Mouse (Mus musculus) bone marrow macrophage, adult 2 months (primary cell): ENCODE results near the gene Btbd2. TPM values are rescaled to one million over a fixed set of nuclear protein-coding genes. Genes with fewer than 3 reads are reported as not detected.
A peak's percentile ranks its signal among the peaks of the same experiment; 100 is the strongest.

Source experiments
- H3K27ac ChIP-seq: 2 replicates; pipeline ENCODE4 v1.5.1; 2012; ENCODE audit warnings: low read depth, low read length; ENCODE audit not compliant: insufficient read depth
- H3K4me1 ChIP-seq: 2 replicates; pipeline ENCODE4 v1.6.1; 2012; ENCODE audit warnings: low read length; ENCODE audit not compliant: control insufficient read depth, insufficient read depth
- H3K4me3 ChIP-seq: 2 replicates; pipeline ENCODE4 v1.5.1; 2012; ENCODE audit warnings: mild to moderate bottlenecking, low read length, moderate library complexity; ENCODE audit not compliant: insufficient read depth
- CTCF ChIP-seq: IDR thresholded peaks from 2 replicates; pipeline ENCODE4 v1.5.1; 2012; ENCODE audit warnings: low read depth, mild to moderate bottlenecking, low read length, moderate library complexity
- POLR2A ChIP-seq: IDR thresholded peaks from 2 replicates; pipeline ENCODE4 v1.6.1; 2012; ENCODE audit warnings: mild to moderate bottlenecking, low read depth, low read length, borderline replicate concordance
- polyA plus RNA-seq: library from polyadenylated mRNA; stranded (reverse); fragments of >200 nt; gene quantifications from 2 replicates; pipeline ENCODE4 v1.2.4, GENCODE M21; 2012; ENCODE audit not compliant: missing spikeins, insufficient read depth, insufficient read length

Btbd2 gene
- polyA plus RNA-seq, 1 experiment, result 22.7 TPM

DNA sequence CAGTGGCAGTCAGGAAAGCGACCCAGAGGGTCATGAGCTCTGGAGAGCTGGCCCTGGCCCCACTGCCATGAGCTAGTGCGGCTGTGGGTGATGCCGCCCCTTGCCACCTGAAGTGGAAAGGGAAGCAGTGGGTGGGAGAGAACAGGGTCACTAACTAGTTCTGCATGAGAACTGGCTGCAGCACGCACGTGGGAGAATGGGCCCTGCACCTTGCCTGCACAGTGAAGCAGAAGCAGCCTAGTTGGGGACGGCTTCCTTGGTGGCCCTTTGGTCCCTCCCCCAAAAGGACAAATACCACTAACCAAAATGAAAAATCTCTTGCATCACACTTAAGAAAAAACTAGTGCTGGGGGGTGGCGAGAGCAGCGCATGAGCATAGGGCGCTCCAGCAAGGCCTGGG lies 41.7 kb upstream of the Btbd2 start:
- H3K27ac ChIP-seq, result no peak overlapping the region
- H3K4me1 ChIP-seq, result peaks cover 57% of the 10 kb centered on the region
- TF ChIP-seq CTCF (no peak), POLR2A (no peak)
- H3K4me3 ChIP-seq, result no peak overlapping the region

DNA sequence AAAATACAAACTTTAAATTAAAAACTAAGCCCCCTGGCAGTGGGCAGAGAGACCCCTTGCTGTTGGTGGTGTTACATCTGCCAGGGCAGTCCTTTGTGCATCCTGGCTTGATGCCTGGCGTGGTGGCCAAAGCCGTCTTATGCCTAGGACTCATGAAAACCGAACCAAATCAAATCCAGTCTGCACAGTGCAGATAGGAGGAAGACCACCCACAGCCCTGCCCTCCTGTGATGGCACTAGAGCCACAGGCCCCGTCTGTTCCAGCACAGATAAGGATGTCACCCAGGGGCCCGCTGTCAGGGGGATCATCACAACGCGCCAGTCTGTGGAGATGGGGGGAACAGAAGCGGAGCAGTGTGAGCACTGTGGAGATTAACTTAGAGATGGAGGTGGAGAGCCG lies 40.9 kb upstream of the Btbd2 start:
- Histone ChIP-seq H3K27ac (no peak overlapping the region), H3K4me3 (no peak overlapping the region), H3K4me1 (peaks cover 59% of the 10 kb centered on the region)
- TF ChIP-seq CTCF, result no peak
- no peak for TF ChIP-seq POLR2A

DNA sequence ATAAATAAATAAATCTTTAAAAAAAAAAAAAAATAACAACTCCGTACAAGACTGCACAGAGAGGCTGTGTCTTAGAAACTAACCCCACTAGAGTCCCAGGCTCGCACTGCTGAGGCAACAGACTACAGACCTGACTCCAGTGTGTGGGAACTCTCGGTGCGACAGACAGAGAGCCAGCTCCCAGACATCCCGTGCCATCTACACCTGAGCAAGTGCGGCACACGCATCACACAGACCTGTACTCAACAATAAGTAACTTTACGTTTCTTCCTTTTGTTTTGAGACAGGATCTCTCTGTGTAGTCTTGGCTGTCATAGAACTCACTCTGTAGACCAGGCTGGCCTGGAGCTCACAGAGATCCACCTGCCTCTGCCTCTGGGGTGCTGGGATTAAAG lies 40.5 kb upstream of the Btbd2 start:
- H3K27ac ChIP-seq, result no peak overlapping the region
- TF ChIP-seq CTCF (no peak), POLR2A (no peak)
- H3K4me1 ChIP-seq, result peaks cover 62% of the 10 kb centered on the region
- H3K4me3 ChIP-seq, result no peak overlapping the region

DNA sequence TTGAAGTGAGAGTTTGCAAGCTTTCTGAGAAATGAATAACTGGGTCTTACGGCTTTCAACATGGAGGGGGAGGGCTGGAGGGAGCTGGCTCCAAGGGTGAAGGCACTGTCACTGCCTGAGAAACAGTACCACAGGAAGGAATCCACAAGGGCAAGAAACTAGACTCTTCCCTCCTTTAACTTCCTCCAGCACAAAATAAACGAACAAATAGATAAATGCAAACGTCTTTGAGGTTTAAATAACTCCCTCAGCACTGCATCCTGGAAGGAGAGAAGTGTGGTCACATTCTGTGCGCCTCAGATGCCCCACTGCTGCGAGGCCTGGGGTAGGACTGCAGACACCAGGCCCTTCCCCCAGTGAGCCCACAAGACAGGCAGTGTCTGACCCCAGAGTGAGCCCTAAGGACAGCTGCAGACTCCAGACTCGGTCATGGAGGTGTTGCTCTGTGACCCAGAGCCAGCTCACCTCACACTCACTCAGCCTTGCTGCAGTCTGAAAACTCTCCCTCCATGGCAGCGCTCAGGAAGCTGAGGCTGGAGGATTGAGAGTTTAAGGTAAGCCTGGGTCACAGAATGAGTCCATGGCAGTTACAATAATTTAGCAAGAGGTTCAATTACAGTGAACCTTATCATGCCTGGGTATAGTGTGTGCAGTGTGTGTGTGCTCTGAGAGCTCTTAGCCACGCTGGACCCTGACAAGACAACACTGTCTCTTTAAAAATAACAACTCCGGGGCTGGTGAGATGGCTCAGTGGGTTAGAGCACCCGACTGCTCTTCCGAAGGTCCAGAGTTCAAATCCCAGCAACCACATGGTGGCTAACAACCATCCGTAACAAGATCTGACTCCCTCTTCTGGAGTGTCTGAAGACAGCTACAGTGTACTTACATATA lies 39.9 kb upstream of the Btbd2 start:
- peak overlapping the region; percentile 7; the same call in 1 of the 2 replicates for H3K4me3 ChIP-seq
- TF ChIP-seq POLR2A, result no peak
- no peak for TF ChIP-seq CTCF
- H3K27ac ChIP-seq, result peak overlapping the region; percentile 97
- peaks cover 65% of the 10 kb centered on the region for H3K4me1 ChIP-seq

DNA sequence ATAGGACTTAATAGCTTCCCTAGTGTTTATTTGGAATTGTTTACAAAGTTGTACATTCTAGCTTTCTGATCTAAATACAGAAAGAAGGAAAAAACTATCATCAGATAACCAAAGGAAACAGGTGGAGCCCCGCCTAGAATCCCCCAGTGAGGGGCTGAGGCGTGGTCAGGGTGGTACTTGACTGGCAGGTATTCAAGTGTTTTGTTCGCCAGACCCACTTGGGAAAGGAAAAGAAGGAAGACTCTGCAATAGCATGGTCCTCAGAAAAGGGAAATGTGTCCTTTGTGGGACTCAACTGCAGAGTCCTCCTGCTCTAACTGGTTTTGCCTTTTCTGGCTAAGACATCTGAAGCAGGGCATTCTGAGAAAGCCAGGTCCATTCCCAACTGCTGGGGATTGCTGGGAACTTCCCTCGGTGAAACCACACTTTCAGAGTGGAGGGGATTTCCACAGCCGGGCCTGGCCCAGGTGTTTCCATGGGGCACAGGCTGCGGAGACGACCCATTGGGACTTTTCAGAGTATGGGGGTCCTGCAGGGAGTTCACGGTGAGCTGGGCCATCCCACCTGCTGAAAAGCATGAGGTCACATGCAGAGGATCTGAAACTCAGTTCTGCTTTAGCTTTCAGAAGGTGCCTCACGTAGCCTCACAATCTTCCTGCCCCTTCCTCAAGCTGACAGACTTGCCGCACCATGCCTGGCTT lies 39.1 kb upstream of the Btbd2 start:
- TF ChIP-seq CTCF (no peak), POLR2A (no peak)
- H3K27ac ChIP-seq, result peak overlapping the region; percentile 97
- peaks cover 71% of the 10 kb centered on the region for H3K4me1 ChIP-seq
- peak overlapping the region; percentile 7; the same call in 1 of the 2 replicates for H3K4me3 ChIP-seq

DNA sequence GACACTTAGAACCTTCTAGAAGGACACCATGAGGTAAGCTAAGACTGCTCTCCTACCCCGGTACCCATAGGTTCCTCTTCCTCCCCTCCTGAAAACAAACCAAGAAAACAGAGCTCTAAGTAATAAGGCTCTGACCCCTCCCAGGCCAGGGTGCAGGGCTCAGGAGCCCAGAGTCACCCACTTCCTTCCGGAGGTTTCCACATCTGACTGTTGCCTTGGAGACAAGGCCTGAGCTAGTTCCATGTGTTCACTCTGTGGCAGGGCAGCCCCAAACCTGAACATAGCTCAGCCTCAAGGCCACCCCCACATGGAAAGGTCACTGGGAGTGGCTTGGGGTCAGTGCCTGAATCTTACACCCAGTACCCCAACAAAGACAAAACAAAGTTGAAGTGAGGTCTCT lies 38.3 kb upstream of the Btbd2 start:
- H3K4me1 ChIP-seq, result peaks cover 68% of the 10 kb centered on the region
- H3K27ac ChIP-seq, result peak overlapping the region; percentile 97
- peak overlapping the region; percentile 34; the same call in 1 of the 2 replicates for H3K4me3 ChIP-seq
- TF ChIP-seq CTCF, result no peak
- TF ChIP-seq POLR2A, result no peak

DNA sequence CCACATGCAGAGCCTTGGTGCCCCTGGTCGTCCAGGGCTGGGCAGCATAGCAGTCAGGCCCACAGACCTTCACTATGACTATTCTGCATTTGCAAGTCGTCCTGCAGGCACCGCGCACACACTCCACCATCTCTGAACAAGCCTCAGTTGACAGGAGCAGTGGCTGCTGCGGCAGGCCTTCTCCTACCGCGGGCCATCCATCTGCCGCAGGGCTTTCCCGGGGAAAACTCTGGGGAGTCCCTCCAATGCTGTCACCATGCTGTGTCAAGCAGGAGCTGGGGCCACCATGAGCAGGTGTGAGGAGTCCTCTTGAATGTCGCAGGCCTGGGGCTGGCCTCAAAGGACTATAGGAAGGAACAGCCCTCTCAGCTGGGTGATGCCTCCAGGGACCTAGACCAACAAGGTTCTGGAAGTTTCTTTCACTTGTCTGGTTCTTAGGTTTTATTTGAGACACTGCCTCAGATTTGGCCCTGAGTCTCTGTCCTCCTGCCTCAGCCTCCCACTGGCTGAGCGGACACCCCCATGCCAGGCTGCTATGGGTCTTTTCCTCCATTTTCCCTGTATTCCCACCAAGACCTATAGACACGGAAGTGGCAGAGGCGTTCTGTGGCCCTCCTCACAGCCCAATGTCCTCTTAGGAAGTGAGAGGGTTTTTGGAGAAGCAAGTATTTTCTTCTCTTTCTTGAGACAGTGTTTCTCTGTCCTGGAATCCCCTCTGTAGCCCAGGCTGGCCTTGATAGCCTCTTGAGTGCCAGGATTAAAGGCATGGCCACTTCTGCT lies 37.5 kb upstream of the Btbd2 start:
- peaks cover 63% of the 10 kb centered on the region for H3K4me1 ChIP-seq
- H3K4me3 ChIP-seq, result 0 out of 2 replicates have a peak overlapping the region, but pooled peaks have one; percentile 34
- peak overlapping the region; percentile 88 for H3K27ac ChIP-seq
- TF ChIP-seq CTCF (no peak), POLR2A (no peak)

DNA sequence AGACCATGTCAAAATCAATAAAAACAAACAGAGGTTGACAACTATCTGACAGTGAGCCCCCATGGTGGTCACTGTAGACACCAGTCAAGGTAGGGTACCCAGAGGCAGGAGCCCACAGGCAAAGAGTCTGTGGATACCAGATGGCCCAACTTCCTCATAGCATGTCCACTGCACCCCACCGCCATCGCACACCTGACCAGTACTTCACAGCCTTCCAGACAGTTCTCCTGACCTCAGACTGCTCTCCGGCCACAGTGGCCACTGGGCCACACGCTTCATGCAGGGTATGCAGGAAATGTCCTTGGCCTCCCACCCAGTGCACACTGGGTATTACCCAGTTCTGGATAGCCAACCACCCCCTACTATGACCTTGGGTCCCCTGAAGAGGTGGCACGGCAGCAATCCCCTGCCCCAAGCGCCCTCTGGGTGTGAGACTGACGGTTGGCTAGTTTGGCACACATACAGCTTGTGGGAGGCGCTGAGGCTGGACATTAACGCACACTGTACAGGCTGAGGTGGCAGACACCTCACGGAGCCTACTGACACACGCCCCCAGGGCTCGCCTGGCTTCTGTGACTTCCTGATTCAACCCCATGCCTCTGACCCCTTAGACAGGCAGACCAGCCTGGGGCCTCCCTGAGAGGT lies 36.7 kb upstream of the Btbd2 start:
- Histone ChIP-seq H3K4me3 (no peak overlapping the region), H3K4me1 (peaks cover 60% of the 10 kb centered on the region), H3K27ac (peak overlapping the region; percentile 88)
- TF ChIP-seq POLR2A (no peak), CTCF (no peak)

DNA sequence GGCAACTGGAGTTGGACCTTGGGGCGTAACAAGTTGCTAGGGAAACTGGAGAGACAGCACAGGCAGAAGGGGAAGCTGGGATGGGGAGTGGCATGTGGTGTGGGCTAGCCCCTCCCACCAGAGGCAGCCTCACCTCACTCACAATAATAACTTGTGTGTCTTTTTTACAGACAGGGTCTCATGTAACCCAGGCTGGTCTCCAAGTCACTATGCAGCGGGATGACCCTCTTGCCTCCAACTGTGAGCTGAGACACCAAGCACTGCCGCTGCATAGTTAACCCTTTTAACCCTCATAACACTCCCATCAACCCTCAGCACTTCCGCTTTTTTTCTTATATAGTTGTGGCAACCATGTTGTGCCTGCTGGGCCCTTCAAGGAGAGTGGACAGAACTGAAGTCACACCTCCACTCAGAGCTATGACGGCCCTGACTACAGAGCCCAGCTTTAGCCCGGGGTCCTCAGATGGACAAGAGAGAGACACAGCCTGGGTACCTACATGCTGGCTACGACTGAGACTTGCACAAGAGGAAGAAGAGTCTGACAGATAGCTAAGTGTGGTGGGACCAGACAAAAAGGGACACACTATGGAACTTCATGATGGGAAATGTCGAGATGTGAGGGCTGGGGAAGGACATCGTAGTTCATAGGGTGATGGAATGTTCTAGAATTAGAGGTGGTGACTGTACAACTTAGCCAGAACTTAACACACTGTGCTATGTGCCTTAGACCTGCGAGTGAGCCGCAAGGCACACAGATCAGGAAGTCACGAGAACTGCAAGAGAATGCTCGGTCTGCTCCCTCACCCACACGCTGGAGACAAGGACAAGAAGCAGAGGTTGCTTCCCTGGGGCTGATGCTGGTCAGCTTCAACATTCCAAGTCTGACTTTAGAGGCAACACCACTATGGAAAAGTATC lies 35.6 kb upstream of the Btbd2 start:
- Histone ChIP-seq H3K27ac (peak overlapping the region; percentile 88), H3K4me3 (peak overlapping the region; percentile 31), H3K4me1 (peaks cover 51% of the 10 kb centered on the region)
- TF ChIP-seq CTCF, result no peak
- TF ChIP-seq POLR2A, result no peak
